32 mouse cellular contexts compared by ENCODE assay signal in genomic region chr5:19262816-19263215, GRCm38 (mm10). TPM values are rescaled to one million over a fixed set of nuclear protein-coding genes. Genes with fewer than 3 reads are reported as not detected.
A peak's percentile ranks its signal among the peaks of the same experiment; 100 is the strongest.
DNase-seq lines count a peak whose midpoint lies in the region; ATAC-seq and TF ChIP-seq lines count a peak whose summit lies in the region.
"Had no signal": no experiment of that assay in that cellular context is flagged by ENCODE, and none has a peak within 500 bp of the region (broad histone marks: within the 10 kb centered on the region; RNA-seq: fewer than 3 reads in every experiment).

No protein-coding gene starts in this region.

- no peak overlapping the region for H3K4me3 ChIP-seq in ES-E14 (ENCODE audit: insufficient read depth in 1 of 2, low read depth in 1 of 2, low read length in 2 of 2, poor library complexity in 1 of 2, severe bottlenecking in 1 of 2)
- H3K4me3 ChIP-seq in forebrain, embryonic 14.5 days (ENCODE audit: low read depth, low read length) = no peak overlapping the region
- H3K4me3 ChIP-seq: erythroblast, embryonic 14.5 days; heart, embryonic 10.5 days; heart, embryonic 15.5 days; hindbrain, embryonic 12.5 days; intestine, embryonic 15.5 days; layer of hippocampus, adult 2 months; neural tube, embryonic 15.5 days; stomach, embryonic 15.5 days had no signal

- H3K4me1 ChIP-seq in ES-E14 (ENCODE audit: control insufficient read depth in 2 of 2, insufficient read depth in 2 of 2, low read length in 2 of 2, poor library complexity in 1 of 2) = no peaks in the 10 kb centered on the region
- H3K4me1 ChIP-seq in forebrain, embryonic 14.5 days (ENCODE audit: control insufficient read depth, insufficient read depth, low read length) = no peaks in the 10 kb centered on the region
- H3K4me1 ChIP-seq: heart, embryonic 10.5 days; heart, embryonic 15.5 days; hindbrain, embryonic 12.5 days; intestine, embryonic 15.5 days; neural tube, embryonic 15.5 days; stomach, embryonic 15.5 days had no signal

- H3K27ac ChIP-seq in ES-E14 (ENCODE audit: insufficient read depth, low read depth, low read length, poor library complexity, severe bottlenecking) = no peak overlapping the region
- H3K27ac ChIP-seq in forebrain, embryonic 14.5 days (ENCODE audit: low read depth, low read length) = no peak overlapping the region
- H3K27ac ChIP-seq: heart, embryonic 10.5 days; heart, embryonic 15.5 days; hindbrain, embryonic 12.5 days; hindbrain, postnatal 0 days; intestine, embryonic 15.5 days; layer of hippocampus, adult 2 months; liver, embryonic 14.5 days; macrophage; neural tube, embryonic 15.5 days; stomach, embryonic 15.5 days had no signal

- no peak overlapping the region for H3K9ac ChIP-seq in ES-E14 (ENCODE audit: insufficient read depth, low read depth, low read length, poor library complexity, severe bottlenecking)
- no peak overlapping the region for H3K9ac ChIP-seq in forebrain, embryonic 14.5 days (ENCODE audit: low read length)
- H3K9ac ChIP-seq: forebrain, postnatal 0 days; heart, embryonic 15.5 days; hindbrain, embryonic 12.5 days; intestine, embryonic 15.5 days; liver, embryonic 14.5 days; neural tube, embryonic 15.5 days; stomach, embryonic 15.5 days had no signal

- 64% methylated on average over 5 of the region's 5 CpGs for WGBS in forebrain, embryonic 14.5 days

- ATAC-seq in cerebellum, adult (ENCODE audit: insufficient number of reproducible peaks, low FRiP score, low TSS enrichment) = peak; percentile 93
- no peak for ATAC-seq in forebrain, embryonic 14.5 days
- ATAC-seq: forebrain, postnatal 0 days; hindbrain, postnatal 0 days; intestine, embryonic 15.5 days had no signal

- H3K9me3 ChIP-seq in ES-E14 (ENCODE audit: control insufficient read depth, insufficient read depth, low read depth, low read length) = no peaks in the 10 kb centered on the region
- H3K9me3 ChIP-seq in forebrain, embryonic 14.5 days (replicated peaks; ENCODE audit: control insufficient read depth, low read length) = no peaks in the 10 kb centered on the region
- H3K9me3 ChIP-seq: heart, embryonic 10.5 days; heart, embryonic 15.5 days; hindbrain, embryonic 12.5 days; intestine, embryonic 15.5 days; neural tube, embryonic 15.5 days; stomach, embryonic 15.5 days had no signal

- no peak overlapping the region for H3K4me2 ChIP-seq in forebrain, embryonic 14.5 days (ENCODE audit: low read length)
- H3K4me2 ChIP-seq: heart, embryonic 15.5 days; hindbrain, embryonic 12.5 days; intestine, embryonic 15.5 days; neural tube, embryonic 15.5 days; stomach, embryonic 15.5 days had no signal

- DNase-seq in ES-E14 (ENCODE audit: low read depth, low spot score) = peak; percentile 37
- DNase-seq in cerebellum, adult 8-10 months = peak; percentile 75
- DNase-seq in cerebellum, postnatal 25 days = peak; percentile 88 to 92
- DNase-seq in layer of hippocampus, adult 9-10 months (ENCODE audit: low spot score) = no peak
- no peak for DNase-seq in thymus, postnatal 36 days
- no peak for DNase-seq in forebrain, embryonic 14.5 days (ENCODE audit: low spot score)
- DNase-seq: adrenal gland, postnatal 14 days; forebrain, postnatal 0 days; gastrocnemius, postnatal 25 days; heart, adult 11 months; heart, postnatal 36 days; kidney, adult 2 months; kidney, postnatal 36 days; layer of hippocampus, postnatal 36 days; liver; lung, adult 2 months; lung, postnatal 10 days; midbrain, embryonic 14.5 days; retina, postnatal 1 day; right cerebral cortex, postnatal 25 days had no signal

- no peaks in the 10 kb centered on the region for H3K27me3 ChIP-seq in forebrain, embryonic 14.5 days (replicated peaks; ENCODE audit: control insufficient read depth, insufficient read depth, low read length)
- H3K27me3 ChIP-seq: heart, embryonic 15.5 days; hindbrain, embryonic 12.5 days; intestine, embryonic 15.5 days; neural tube, embryonic 15.5 days; stomach, embryonic 15.5 days had no signal

- no peaks in the 10 kb centered on the region for H3K36me3 ChIP-seq in ES-E14 (ENCODE audit: control insufficient read depth, insufficient read depth, low read length, poor library complexity, severe bottlenecking)
- H3K36me3 ChIP-seq in forebrain, embryonic 14.5 days (ENCODE audit: control insufficient read depth, insufficient read depth, low read length) = no peaks in the 10 kb centered on the region
- H3K36me3 ChIP-seq: heart, embryonic 10.5 days; heart, embryonic 15.5 days; hindbrain, embryonic 12.5 days; intestine, embryonic 15.5 days; neural tube, embryonic 15.5 days; stomach, embryonic 15.5 days had no signal

- in situ Hi-C loops in ES-E14 (cut with MboI; ENCODE audit: low sequenced_read_pairs in 2 of 2, unreplicated experiment in 2 of 2) = loop anchor here (25.0 kb wide), 1 partner anchor 801 kb away; no protein-coding TSS in a partner anchor

TF ChIP-seq in ES-E14, 5 proteins besides CTCF, POLR2A, EP300 and RAD21:
- no peak for TF ChIP-seq ZC3H11A (IDR thresholded peaks at IDR 0.05; ENCODE audit: borderline replicate concordance, low read depth, low read length)
- TF ChIP-seq CHD2 (IDR thresholded peaks at IDR 0.05; ENCODE audit: low read depth, low read length) = no peak
- no peak for TF ChIP-seq HCFC1 (IDR thresholded peaks at IDR 0.05; ENCODE audit: borderline replicate concordance, insufficient read depth, low read length)
- TF ChIP-seq MAFK (IDR thresholded peaks at IDR 0.05; ENCODE audit: insufficient read depth, low read depth, low read length) = no peak
- TF ChIP-seq ZNF384 (IDR thresholded peaks at IDR 0.05; ENCODE audit: low read depth, low read length) = no peak

RNA-seq across cellular contexts. Expression of gene Magi2, which starts 36.0 kb away (rescaled TPM):
- 0.85 and 1.2 TPM in 2 replicates for total RNA-seq in ES-E14 (2012; rRNA removed)
- polyA plus RNA-seq in forebrain, embryonic 14.5 days (2014; fragmentation: Nextera tagmentation; extraction: Ambion mirVana) = 8.4 and 13.5 TPM in 2 replicates
- polyA plus RNA-seq: erythroblast, embryonic 14.5 days had no signal

Comparison
In these comparisons a context has a peak if more than half of its experiments do, and no peak if none do; other contexts are left out.
1. DNase-seq: peak in ES-E14 (single experiment), cerebellum, adult 8-10 months (single experiment) and cerebellum, postnatal 25 days (2 of 2); none in layer of hippocampus, adult 9-10 months (single experiment), thymus, postnatal 36 days (0 of 2) and forebrain, embryonic 14.5 days (single experiment).